Mouse (Mus musculus) olfactory bulb, adult 2 months (tissue): ENCODE results near the gene Pno1. TPM values are rescaled to one million over a fixed set of nuclear protein-coding genes. Genes with fewer than 3 reads are reported as not detected.

Experiments used
- H3K27ac ChIP-seq: fragments of 200-500 bp; 2 replicates; pipeline ENCODE4 v1.5.1; 2012; ENCODE audit warnings: low read depth, low read length; ENCODE audit not compliant: insufficient read depth
- H3K4me1 ChIP-seq: fragments of 200-500 bp; 2 replicates; pipeline ENCODE4 v1.6.1; 2012; ENCODE audit warnings: low read length; ENCODE audit not compliant: control insufficient read depth, insufficient read depth
- H3K4me3 ChIP-seq: fragments of 200-500 bp; 2 replicates; pipeline ENCODE4 v1.5.1; 2012; ENCODE audit warnings: mild to moderate bottlenecking, low read depth, low read length, moderate library complexity; ENCODE audit not compliant: insufficient read depth
- CTCF ChIP-seq: fragments of 200-500 bp; IDR thresholded peaks from 2 replicates; pipeline ENCODE4 v1.5.1; 2012; ENCODE audit warnings: low read depth, mild to moderate bottlenecking, low read length, moderate library complexity; ENCODE audit not compliant: insufficient read depth
- POLR2A ChIP-seq: fragments of 200-500 bp; IDR thresholded peaks from 2 replicates; pipeline ENCODE4 v1.6.1; 2012; ENCODE audit warnings: mild to moderate bottlenecking, low read depth, low read length, moderate library complexity; ENCODE audit not compliant: insufficient read depth
- WGBS: fragments of 180-500 bp; shearing (Covaris S2); methylation state at CpG from one replicate; pipeline ENCODE4 v1.1.7; 2018; 5-methylcytosine and 5-hydroxymethylcytosine counted together
- polyA plus RNA-seq: library from polyadenylated mRNA; stranded (reverse); fragments of >200 nt; gene quantifications from 2 replicates; pipeline ENCODE4 v1.2.4, GENCODE M21; 2012; ENCODE audit warnings: low replicate concordance; ENCODE audit not compliant: missing spikeins, insufficient read depth, insufficient read length

Gene Pno1
- polyA plus RNA-seq, 1 experiment, result not detected

DNA sequence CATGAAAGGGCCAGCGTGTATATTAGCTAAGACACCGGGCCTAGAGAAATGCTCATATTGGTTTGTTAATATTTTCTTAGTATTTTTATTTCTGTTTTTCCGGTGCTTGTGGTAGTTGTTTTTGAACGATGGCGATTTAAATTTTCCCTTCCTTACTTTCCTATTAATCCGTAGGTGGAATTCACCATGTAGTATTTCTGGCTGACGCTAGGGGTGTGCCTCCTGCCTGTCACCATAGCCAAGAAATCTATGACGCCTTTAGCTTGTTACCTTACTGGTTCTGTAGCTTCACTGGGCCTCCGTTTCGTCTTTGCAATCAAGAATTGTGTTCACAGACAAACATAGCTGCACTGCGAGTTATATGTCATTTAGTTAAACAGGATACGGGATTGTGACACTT lies 51.1 kb downstream of the Pno1 start:
- 0% methylated on average over 12 of the region's 12 CpGs for WGBS
- TF ChIP-seq POLR2A (no peak), CTCF (no peak)

DNA sequence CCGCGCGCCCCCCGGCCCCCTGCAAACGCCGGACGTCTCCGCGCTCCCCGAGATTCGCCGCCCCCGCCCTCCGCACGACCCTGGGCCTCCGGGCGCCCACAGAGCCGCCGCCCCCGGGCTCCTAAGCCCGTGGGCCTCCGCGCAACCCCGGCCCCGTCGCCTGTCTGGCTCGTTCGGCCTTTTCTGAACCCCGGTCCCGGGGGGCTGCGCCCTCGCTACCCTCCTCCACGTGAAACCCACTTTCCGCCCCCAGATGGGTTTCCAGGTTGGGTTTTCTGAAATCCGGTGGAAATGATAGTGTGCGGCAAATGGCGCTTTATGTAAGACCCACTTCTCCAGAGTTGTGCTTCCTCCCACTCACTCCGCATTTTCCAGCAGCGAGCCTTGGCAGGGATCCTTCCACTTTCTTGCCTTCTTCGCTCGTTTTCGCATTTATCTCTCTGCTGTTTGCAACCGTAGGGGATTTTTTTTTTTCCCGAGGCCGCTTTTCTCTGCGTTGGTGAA lies 51.6 kb downstream of the Pno1 start:
- Histone ChIP-seq H3K27ac (peak overlapping the region; percentile 68), H3K4me1 (peaks cover 8% of the 10 kb centered on the region; the same call in 1 of the 2 replicates), H3K4me3 (peak overlapping the region; percentile 90)
- no peak for TF ChIP-seq CTCF
- TF ChIP-seq POLR2A, result no peak
- WGBS, result under 1% methylated on average over 46 of the region's 46 CpGs

More for the DNA sequence above, 51.1 kb downstream of the Pno1 start:
- Histone ChIP-seq H3K4me3 (peak overlapping the region; percentile 90), H3K27ac (peak overlapping the region; percentile 68), H3K4me1 (peaks cover 8% of the 10 kb centered on the region; the same call in 1 of the 2 replicates)

DNA sequence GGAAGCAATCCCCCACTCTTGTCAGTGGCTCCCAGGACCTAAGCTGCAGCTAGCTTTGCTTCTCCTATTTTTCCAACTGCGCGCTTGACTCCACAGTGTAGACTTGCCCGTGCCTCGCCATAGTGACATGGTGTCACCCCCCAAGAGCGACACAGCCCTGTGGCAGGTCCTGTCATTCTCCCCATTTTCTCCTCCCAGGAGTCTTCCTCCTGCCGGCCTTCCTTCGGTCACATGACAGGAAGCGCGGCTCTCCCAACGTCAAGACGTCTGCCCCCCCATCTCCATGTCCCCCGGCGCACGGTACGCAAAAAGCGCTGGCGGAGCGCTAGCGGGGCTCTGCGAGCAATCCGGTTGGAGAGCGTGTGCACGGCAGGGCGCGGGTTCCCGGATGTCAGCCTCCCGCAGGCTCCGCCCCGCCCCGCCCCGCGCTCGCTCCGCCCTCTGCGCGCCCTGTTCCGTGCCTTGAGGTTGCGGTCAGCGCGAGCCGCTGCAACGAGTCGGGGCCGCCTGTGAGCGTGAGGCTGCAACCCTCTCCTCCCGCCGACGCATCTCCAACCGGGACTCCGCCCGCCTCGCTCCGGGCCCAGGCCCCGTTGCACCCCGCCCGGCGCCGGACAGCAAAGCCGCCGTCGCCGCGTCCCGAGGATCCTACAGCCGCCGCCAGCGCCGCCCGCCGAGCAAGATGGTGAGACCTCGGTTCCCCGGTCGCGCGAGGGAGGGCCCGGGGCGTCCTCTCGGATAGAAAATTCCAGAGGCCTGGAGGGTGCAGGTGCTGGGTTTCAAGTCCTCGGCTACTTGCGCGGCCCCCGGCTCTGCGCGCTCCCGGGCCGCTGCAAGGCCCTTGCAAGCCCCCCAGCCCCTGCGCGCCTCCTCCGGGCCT lies 52.3 kb downstream of the Pno1 start, which contains the start of gene Ppp3r1:
Ppp3r1 (plus strand) TSS at position 406 of the 880 bp plus-strand sequence.
- under 1% methylated on average over 83 of the region's 89 CpGs for WGBS
- TF ChIP-seq POLR2A, result peak; percentile 71
- TF ChIP-seq CTCF, result no peak
- peaks cover 7% of the 10 kb centered on the region; the same call in 1 of the 2 replicates for H3K4me1 ChIP-seq
- H3K27ac ChIP-seq, result peak within 1 kb of the TSS; percentile 90
- peak within 1 kb of the TSS; percentile 90 for H3K4me3 ChIP-seq

Other genes starting within 250 kb of the Pno1 start
- not detected in 2 replicates for gene Cnrip1, start 160.0 kb downstream of the Pno1 start, polyA plus RNA-seq
- gene Plek, start 159.2 kb downstream of the Pno1 start, polyA plus RNA-seq, result not detected in 2 replicates
- 107 TPM in 1 of 2 replicates, not detected in the other for gene Ppp3r1, start 52.3 kb downstream of the Pno1 start, polyA plus RNA-seq
- not detected in 2 replicates for gene Wdr92, start 29.5 kb downstream of the Pno1 start, polyA plus RNA-seq
- gene C1d, start 46.0 kb upstream of the Pno1 start, polyA plus RNA-seq, result not detected in 2 replicates